Mouse (Mus musculus): ENCODE results near the gene Fgf13. TPM values are rescaled to one million over a fixed set of nuclear protein-coding genes. Genes with fewer than 3 reads are reported as not detected.

Gene Fgf13
- polyA plus RNA-seq (2012; ENCODE audit: insufficient read depth, insufficient read length, missing spikeins), result 0.97 and 2.2 TPM in 2 replicates

DNA sequence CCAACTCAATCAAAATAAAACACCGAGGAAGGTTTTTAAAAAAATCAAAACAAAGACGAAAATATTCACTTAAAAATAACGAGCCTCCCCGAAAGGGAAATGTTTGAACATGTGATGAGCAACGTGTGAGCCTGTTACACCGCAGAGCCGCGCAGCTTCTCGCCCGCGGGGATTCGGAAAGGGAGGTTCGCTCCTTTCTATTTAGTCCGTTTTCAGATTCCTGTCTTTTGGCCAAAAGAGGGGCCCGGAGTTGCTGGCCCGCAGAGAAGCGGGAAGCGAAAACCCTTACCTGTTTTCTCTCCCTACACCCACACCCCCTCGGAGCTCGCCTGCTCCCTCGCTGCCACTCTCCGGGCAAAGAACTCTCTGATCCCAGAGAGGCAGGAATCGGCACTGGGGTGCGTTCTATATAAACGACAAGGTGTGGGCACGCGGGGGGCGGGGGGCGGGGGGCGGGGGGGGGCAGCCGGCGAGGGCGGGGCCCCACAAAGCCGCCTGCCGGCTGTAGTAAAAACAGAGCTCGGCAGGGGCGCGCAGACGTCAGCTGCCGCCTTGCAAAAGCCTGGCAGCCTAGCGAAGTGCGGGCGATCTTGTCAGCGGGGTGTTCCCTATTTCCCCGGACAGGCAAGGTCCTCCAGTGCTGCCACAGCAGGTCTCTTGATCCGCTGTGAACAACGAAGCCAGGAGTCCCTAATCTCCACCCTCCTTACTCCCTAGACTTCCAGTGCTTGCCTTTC lies at the start of gene Fgf13:
TSS of gene Fgf13 (minus strand) at position 377 of the 737 bp plus-strand sequence.
- TF ChIP-seq POLR2A (IDR thresholded peaks at IDR 0.05; ENCODE audit: borderline replicate concordance, low read depth, low read length), result no peak
- no peak for TF ChIP-seq CTCF (IDR thresholded peaks at IDR 0.05; ENCODE audit: low read depth, low read length)
- Histone ChIP-seq H3K4me1 (ENCODE audit: control insufficient read depth, insufficient read depth, low read length) (no peaks in the 10 kb centered on the region), H3K27ac (ENCODE audit: insufficient read depth, low read depth, low read length) (no peak within 1 kb of the TSS), H3K4me3 (ENCODE audit: insufficient read depth, low read length) (peak within 1 kb of the TSS; percentile 57)

- TF ChIP-seq CTCF (IDR thresholded peaks at IDR 0.05; ENCODE audit: low read depth, low read length), result no peak
- no peak for TF ChIP-seq POLR2A (IDR thresholded peaks at IDR 0.05; ENCODE audit: borderline replicate concordance, low read depth, low read length)
- H3K4me1 ChIP-seq (ENCODE audit: control insufficient read depth, insufficient read depth, low read length), result no peaks in the 10 kb centered on the region
- no peak overlapping the region for H3K4me3 ChIP-seq (ENCODE audit: insufficient read depth, low read length)
- no peak overlapping the region for H3K27ac ChIP-seq (ENCODE audit: insufficient read depth, low read depth, low read length)
Measured at GRCm38 (mm10) chrX:59606535-59606934, 38.7 kb upstream of the Fgf13 start.

DNA sequence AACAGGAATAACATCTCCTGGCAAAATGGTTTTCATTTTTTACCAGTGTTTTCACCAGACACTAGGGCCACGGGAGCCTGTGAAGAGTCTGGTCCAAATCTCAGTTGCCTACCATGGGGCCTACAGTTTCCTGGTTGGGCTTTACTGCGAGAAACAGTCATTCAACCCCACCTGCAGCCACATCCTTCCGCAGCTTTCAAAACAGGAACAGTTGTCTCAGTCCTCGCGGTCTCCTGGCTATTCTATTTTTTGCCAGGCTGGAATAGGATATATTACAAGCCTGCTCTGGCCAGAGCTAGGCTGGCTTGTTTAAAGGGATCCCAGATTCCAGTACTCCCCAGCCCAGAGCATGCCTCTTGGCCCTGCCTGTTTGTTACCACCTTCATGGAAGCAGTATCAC lies 21.2 kb upstream of the Fgf13 start:
- H3K27ac ChIP-seq (ENCODE audit: insufficient read depth, low read depth, low read length), result no peak overlapping the region
- no peaks in the 10 kb centered on the region for H3K4me1 ChIP-seq (ENCODE audit: control insufficient read depth, insufficient read depth, low read length)
- no peak overlapping the region for H3K4me3 ChIP-seq (ENCODE audit: insufficient read depth, low read length)
- TF ChIP-seq POLR2A (IDR thresholded peaks at IDR 0.05; ENCODE audit: borderline replicate concordance, low read depth, low read length) (no peak), CTCF (IDR thresholded peaks at IDR 0.05; ENCODE audit: low read depth, low read length) (no peak)

DNA sequence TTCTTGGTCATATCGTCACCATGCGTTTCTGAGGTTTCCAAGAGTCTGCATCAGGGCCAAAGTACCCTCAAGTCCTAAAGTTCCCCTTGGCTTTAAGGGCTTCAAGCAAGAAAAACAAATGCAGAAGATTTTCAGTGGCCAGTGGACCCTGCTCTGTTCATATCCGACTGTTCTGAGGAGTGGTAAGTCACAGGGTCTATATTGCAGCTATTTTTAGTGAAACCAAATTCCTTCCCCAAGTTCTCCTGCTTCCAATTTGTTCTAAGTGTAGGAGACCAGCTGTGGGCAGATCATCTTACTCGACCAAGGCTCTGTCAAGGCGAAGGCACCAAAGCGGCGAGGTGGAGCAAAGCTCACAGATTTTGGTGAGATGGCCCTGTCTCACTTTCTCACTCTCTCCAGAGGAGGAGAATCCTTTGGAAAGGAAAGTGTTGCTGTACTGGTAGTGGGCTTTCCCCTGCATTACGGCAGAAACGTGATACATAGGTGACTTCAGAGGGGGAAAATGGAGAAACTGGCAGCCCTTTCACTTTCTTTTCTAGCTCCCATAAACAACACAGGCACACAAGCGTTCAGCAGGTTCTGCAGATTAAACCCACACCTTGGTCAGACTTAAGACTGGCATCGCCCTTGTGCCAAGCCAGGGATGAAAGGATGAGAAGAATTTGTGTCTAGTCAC lies 17.8 kb upstream of the Fgf13 start:
- TF ChIP-seq CTCF (IDR thresholded peaks at IDR 0.05; ENCODE audit: low read depth, low read length), result no peak
- TF ChIP-seq POLR2A (IDR thresholded peaks at IDR 0.05; ENCODE audit: borderline replicate concordance, low read depth, low read length), result no peak
- Histone ChIP-seq H3K27ac (ENCODE audit: insufficient read depth, low read depth, low read length) (no peak overlapping the region), H3K4me1 (ENCODE audit: control insufficient read depth, insufficient read depth, low read length) (no peaks in the 10 kb centered on the region), H3K4me3 (ENCODE audit: insufficient read depth, low read length) (no peak overlapping the region)

DNA sequence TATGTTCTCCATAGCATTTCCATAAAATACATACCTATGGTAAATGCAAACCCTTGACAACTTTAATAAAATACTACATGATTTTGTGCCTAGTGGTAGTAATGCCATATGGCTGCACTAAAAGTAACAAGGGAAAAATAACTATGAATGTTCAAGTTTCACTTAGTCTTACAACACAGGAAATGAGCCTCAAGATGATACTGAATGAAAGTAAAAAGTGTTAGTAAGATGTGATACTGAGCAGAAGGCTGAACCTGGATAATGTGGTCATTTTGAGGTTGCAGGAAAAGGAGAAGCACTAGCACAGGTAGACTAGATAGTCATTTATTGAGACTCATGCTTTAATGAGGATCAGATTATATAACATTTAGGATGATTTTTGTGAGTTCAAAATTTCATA lies 16.2 kb upstream of the Fgf13 start:
- no peak for TF ChIP-seq CTCF (IDR thresholded peaks at IDR 0.05; ENCODE audit: low read depth, low read length)
- TF ChIP-seq POLR2A (IDR thresholded peaks at IDR 0.05; ENCODE audit: borderline replicate concordance, low read depth, low read length), result no peak
- H3K27ac ChIP-seq (ENCODE audit: insufficient read depth, low read depth, low read length), result no peak overlapping the region
- no peak overlapping the region for H3K4me3 ChIP-seq (ENCODE audit: insufficient read depth, low read length)
- no peaks in the 10 kb centered on the region for H3K4me1 ChIP-seq (ENCODE audit: control insufficient read depth, insufficient read depth, low read length)

- Histone ChIP-seq H3K4me3 (ENCODE audit: insufficient read depth, low read length) (peak overlapping the region; percentile 57), H3K4me1 (ENCODE audit: control insufficient read depth, insufficient read depth, low read length) (no peaks in the 10 kb centered on the region), H3K27ac (ENCODE audit: insufficient read depth, low read depth, low read length) (no peak overlapping the region)
- no peak for TF ChIP-seq CTCF (IDR thresholded peaks at IDR 0.05; ENCODE audit: low read depth, low read length)
- no peak for TF ChIP-seq POLR2A (IDR thresholded peaks at IDR 0.05; ENCODE audit: borderline replicate concordance, low read depth, low read length)
Measured at GRCm38 (mm10) chrX:59566826-59567694, 811 bp downstream of the Fgf13 start.

DNA sequence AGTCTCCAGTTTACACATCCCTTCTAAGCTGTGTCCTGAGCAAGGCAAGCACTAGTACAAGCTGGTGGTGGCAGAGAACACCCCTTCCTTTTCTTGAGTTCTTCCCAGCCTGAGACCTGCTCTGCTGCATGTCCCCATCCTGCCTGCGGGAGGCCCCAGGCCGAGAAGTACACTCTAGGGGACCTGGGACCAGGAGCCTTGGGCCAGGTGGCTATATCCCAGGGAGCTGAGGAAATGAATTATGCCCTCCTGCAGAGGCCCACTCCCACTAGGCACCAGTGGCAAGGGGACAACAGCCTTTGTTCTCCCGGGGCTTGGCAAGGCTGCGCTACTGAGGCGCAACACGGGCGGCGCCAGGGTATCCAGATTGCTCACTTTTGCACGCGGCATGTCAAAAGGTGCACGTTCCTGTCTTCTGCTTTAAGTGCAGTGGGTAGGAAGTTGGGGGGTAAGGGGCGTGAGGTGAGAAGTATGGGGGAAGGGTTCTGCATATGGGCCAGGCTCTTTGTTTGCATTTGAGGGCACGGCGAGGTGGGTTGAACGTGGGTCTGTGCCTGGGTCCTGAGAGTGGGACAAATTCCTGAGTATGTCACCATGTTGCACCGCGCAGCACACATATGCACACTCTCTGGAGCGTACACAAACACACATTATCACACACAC lies 1.7 kb downstream of the Fgf13 start:
- Histone ChIP-seq H3K27ac (ENCODE audit: insufficient read depth, low read depth, low read length) (no peak overlapping the region), H3K4me1 (ENCODE audit: control insufficient read depth, insufficient read depth, low read length) (no peaks in the 10 kb centered on the region), H3K4me3 (ENCODE audit: insufficient read depth, low read length) (peak overlapping the region; percentile 57)
- TF ChIP-seq POLR2A (IDR thresholded peaks at IDR 0.05; ENCODE audit: borderline replicate concordance, low read depth, low read length) (no peak), CTCF (IDR thresholded peaks at IDR 0.05; ENCODE audit: low read depth, low read length) (no peak)

DNA sequence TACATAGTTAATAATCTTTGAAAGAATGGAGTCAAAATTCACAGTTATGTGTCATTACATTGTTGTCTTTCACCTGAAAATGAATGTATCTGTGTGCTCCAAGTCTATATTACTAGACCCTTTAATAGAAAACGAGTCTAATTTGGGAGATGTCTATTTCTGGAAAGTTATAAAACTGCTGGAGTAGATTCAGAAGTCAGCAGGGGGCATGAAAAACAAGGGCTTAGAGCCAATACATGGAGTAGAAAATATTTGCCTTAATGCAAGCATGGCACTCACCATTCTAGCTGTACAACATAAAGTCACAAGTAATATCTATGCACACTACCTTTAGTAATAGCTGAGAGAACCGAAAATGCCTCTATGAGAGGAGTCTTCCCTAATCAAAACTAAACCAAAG lies 19.9 kb downstream of the Fgf13 start:
- Histone ChIP-seq H3K4me1 (ENCODE audit: control insufficient read depth, insufficient read depth, low read length) (no peaks in the 10 kb centered on the region), H3K27ac (ENCODE audit: insufficient read depth, low read depth, low read length) (no peak overlapping the region), H3K4me3 (ENCODE audit: insufficient read depth, low read length) (no peak overlapping the region)
- no peak for TF ChIP-seq POLR2A (IDR thresholded peaks at IDR 0.05; ENCODE audit: borderline replicate concordance, low read depth, low read length)
- TF ChIP-seq CTCF (IDR thresholded peaks at IDR 0.05; ENCODE audit: low read depth, low read length), result no peak

DNA sequence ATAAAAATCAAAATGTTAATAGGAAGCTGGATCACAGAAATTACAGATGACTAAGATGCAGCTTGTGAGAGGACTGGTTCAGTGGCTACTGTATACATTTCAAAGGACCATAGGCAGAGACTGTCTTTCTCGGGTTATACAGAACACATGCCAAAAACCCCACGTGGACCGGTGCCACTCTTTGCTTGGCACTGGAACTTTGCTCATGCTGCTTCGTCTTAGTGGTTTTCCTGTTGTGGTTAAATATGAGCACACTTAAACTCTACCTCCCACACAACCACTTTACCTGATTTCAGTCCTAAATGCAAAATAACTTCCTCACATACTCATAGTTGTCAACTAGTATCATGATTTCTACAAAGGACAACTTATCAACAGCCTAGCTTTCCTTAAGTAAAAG lies 59.6 kb downstream of the Fgf13 start:
- Histone ChIP-seq H3K4me3 (ENCODE audit: insufficient read depth, low read length) (no peak overlapping the region), H3K27ac (ENCODE audit: insufficient read depth, low read depth, low read length) (no peak overlapping the region), H3K4me1 (ENCODE audit: control insufficient read depth, insufficient read depth, low read length) (no peaks in the 10 kb centered on the region; the same call in 1 of the 2 replicates)
- TF ChIP-seq CTCF (IDR thresholded peaks at IDR 0.05; ENCODE audit: low read depth, low read length) (no peak), POLR2A (IDR thresholded peaks at IDR 0.05; ENCODE audit: borderline replicate concordance, low read depth, low read length) (no peak)

All from bone marrow macrophage, adult 2 months (primary cell).